Mouse (Mus musculus): ENCODE data around the gene Nid2.

DNA sequence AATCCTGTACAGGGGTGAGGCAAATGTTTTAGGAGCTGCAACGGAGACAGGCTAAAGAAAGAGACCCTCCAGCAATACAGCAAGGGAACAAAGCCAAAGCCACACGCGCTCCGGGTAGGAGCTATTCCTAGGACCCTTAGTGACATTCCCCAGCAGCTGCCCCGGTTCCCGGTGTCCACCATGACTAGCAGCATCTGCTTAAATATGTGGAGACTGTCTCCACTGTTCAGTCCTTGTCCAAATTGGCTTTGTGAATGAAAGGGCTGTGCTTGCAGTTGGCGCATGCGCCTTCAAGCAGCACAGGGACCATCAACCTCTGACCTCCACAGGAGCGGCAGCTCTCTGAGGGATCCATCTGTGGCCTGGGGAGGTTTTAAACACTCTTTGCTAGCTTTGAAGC, 41.9 kb upstream of the Nid2 start:
- TF ChIP-seq EP300 (IDR thresholded peaks at IDR 0.05; ENCODE audit: low read depth in 1 of 2, low read length in 2 of 2) (no peak), POLR2A (IDR thresholded peaks at IDR 0.05; ENCODE audit: control insufficient read depth in 1 of 2, insufficient read depth in 1 of 2, low read depth in 1 of 2, low read length in 2 of 2, poor library complexity in 1 of 2) (no peak), CTCF (IDR thresholded peaks at IDR 0.05 in 2 of 3, conservative IDR thresholded peaks at IDR 0.05 in 1 of 3; ENCODE audit: control insufficient read depth in 1 of 3, insufficient read depth in 1 of 3, low read depth in 2 of 3, low read length in 3 of 3, poor library complexity in 1 of 3, severe bottlenecking in 1 of 3) (no peak), MAX (IDR thresholded peaks at IDR 0.05; ENCODE audit: low read length) (no peak), ELF1 (IDR thresholded peaks at IDR 0.05; ENCODE audit: low read depth, low read length) (no peak), TCF12 (IDR thresholded peaks at IDR 0.05; ENCODE audit: low read depth, low read length) (no peak), CHD1 (IDR thresholded peaks at IDR 0.05; ENCODE audit: low read depth, low read length) (no peak), MXI1 (IDR thresholded peaks at IDR 0.05; ENCODE audit: low read depth, low read length) (no peak), POLR2AphosphoS5 (IDR thresholded peaks at IDR 0.05; ENCODE audit: borderline replicate concordance, low read depth, low read length) (no peak), BHLHE40 (IDR thresholded peaks at IDR 0.05; ENCODE audit: borderline replicate concordance, low read depth, low read length) (no peak)

Measured in MEL (cell line).